10 mouse cellular contexts compared by ENCODE assay signal in the genomic region with DNA sequence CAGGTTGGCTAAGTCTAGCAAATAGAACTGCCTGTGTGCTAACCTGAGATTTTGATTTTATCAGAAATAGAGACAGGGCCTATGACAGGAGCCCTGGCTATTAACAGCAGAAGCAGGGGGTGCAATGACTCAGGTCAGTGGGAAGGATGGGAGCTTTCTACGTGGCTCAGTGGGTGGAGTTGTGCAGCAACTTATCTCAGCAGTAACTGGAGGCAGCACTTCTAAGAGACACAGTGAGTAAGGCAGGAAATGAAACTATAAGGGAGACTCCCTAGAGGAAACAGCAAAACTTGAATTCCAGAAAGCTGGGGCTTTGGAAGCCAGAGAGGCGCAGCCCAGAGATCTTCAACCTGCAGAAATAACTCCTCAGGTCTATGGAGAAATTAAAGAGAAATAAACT. TPM values are rescaled to one million over a fixed set of nuclear protein-coding genes. Genes with fewer than 3 reads are reported as not detected.
A peak's percentile ranks its signal among the peaks of the same experiment; 100 is the strongest.
DNase-seq lines count a peak whose midpoint lies in the region; ATAC-seq and TF ChIP-seq lines count a peak whose summit lies in the region.
"Had no signal": no experiment of that assay in that cellular context is flagged by ENCODE, and none has a peak within 500 bp of the region (broad histone marks: within the 10 kb centered on the region; RNA-seq: fewer than 3 reads in every experiment).

No protein-coding gene starts in this region.

- H3K79me2 ChIP-seq in CH12.LX (replicated peaks; ENCODE audit: control insufficient read depth, extremely low read depth, insufficient read depth, poor library complexity, severe bottlenecking): no peaks in the 10 kb centered on the region

- TF ChIP-seq CTCF in CH12.LX (conservative IDR thresholded peaks at IDR 0.05 in 1 of 2, IDR thresholded peaks at IDR 0.05 in 1 of 2; ENCODE audit: low read depth in 2 of 2, low read length in 2 of 2): no peak
- TF ChIP-seq CTCF in lung, postnatal 0 days (IDR thresholded peaks at IDR 0.05): no peak

- no peaks in the 10 kb centered on the region for H3K9me3 ChIP-seq in embryonic facial prominence, embryonic 14.5 days (ENCODE audit: control insufficient read depth, low read length)
- no peaks in the 10 kb centered on the region for H3K9me3 ChIP-seq in embryonic facial prominence, embryonic 10.5 days
- H3K9me3 ChIP-seq in CH12.LX (replicated peaks; ENCODE audit: low read length): no peaks in the 10 kb centered on the region
- no peaks in the 10 kb centered on the region for H3K9me3 ChIP-seq in heart, embryonic 13.5 days
- no peaks in the 10 kb centered on the region for H3K9me3 ChIP-seq in lung, postnatal 0 days (ENCODE audit: low read length)
- H3K9me3 ChIP-seq in midbrain, embryonic 13.5 days: no peaks in the 10 kb centered on the region
- no peaks in the 10 kb centered on the region for H3K9me3 ChIP-seq in kidney, embryonic 14.5 days (ENCODE audit: control insufficient read depth, low read length)

- peak; percentile 40 for DNase-seq in embryonic facial prominence, embryonic 14.5 days (ENCODE audit: low spot score)
- DNase-seq in embryonic facial prominence, embryonic 10.5 days (ENCODE audit: low spot score): no peak
- peak; percentile 49 for DNase-seq in CH12.LX (ENCODE audit: extremely low read depth)
- DNase-seq in lung, postnatal 0 days (ENCODE audit: low spot score): peak; percentile 57
- no peak for DNase-seq in B cell, adult 2 months
- DNase-seq: midbrain, embryonic 14.5 days; spleen, adult 18-20 months had no signal

- H3K4me3 ChIP-seq in embryonic facial prominence, embryonic 14.5 days (ENCODE audit: low read depth, low read length): no peak overlapping the region
- no peak overlapping the region for H3K4me3 ChIP-seq in embryonic facial prominence, embryonic 10.5 days
- H3K4me3 ChIP-seq in CH12.LX (replicated peaks in 1 of 3; ENCODE audit: low read depth in 2 of 3, low read length in 2 of 3, poor library complexity in 1 of 3): no peak overlapping the region
- H3K4me3 ChIP-seq in heart, embryonic 13.5 days: no peak overlapping the region
- no peak overlapping the region for H3K4me3 ChIP-seq in lung, postnatal 0 days (ENCODE audit: low read depth, low read length)
- H3K4me3 ChIP-seq in midbrain, embryonic 13.5 days (replicated peaks): no peak overlapping the region
- no peak overlapping the region for H3K4me3 ChIP-seq in kidney, embryonic 14.5 days (ENCODE audit: low read length)

- no peak for TF ChIP-seq POLR2A in CH12.LX (IDR thresholded peaks at IDR 0.05; ENCODE audit: low read depth, low read length)

- no peak for TF ChIP-seq RAD21 in CH12.LX (IDR thresholded peaks at IDR 0.05; ENCODE audit: low read depth, low read length)

- peak; percentile 33; the same call in 1 of the 2 replicates for TF ChIP-seq EP300 in CH12.LX (IDR thresholded peaks at IDR 0.05; ENCODE audit: low read length)
- TF ChIP-seq EP300 in lung, postnatal 0 days (IDR thresholded peaks at IDR 0.05): no peak

- H3K4me1 ChIP-seq in embryonic facial prominence, embryonic 14.5 days (ENCODE audit: control insufficient read depth, insufficient read depth, low read length): no peaks in the 10 kb centered on the region
- H3K4me1 ChIP-seq in embryonic facial prominence, embryonic 10.5 days: peaks cover 4% of the 10 kb centered on the region; the same call in 1 of the 2 replicates
- H3K4me1 ChIP-seq in CH12.LX (ENCODE audit: control insufficient read depth in 1 of 2, insufficient read depth in 2 of 2): peaks cover 0 to 15% of the 10 kb centered on the region in 2 experiments; a peak in 2 of 4 replicates
- peaks cover 37% of the 10 kb centered on the region for H3K4me1 ChIP-seq in heart, embryonic 13.5 days
- peaks cover 5% of the 10 kb centered on the region; the same call in 1 of the 2 replicates for H3K4me1 ChIP-seq in lung, postnatal 0 days (ENCODE audit: insufficient read depth, low read depth, low read length)
- H3K4me1 ChIP-seq in midbrain, embryonic 13.5 days (replicated peaks): no peaks in the 10 kb centered on the region
- H3K4me1 ChIP-seq in kidney, embryonic 14.5 days (ENCODE audit: control insufficient read depth, insufficient read depth, low read length): no peaks in the 10 kb centered on the region

- ATAC-seq in embryonic facial prominence, embryonic 14.5 days (ENCODE audit: low read depth): no peak
- ATAC-seq in heart, embryonic 13.5 days (ENCODE audit: extremely low read depth, insufficient number of reproducible peaks, low FRiP score, low TSS enrichment): no peak
- peak; percentile 42; the same call in 1 of the 2 replicates for ATAC-seq in lung, postnatal 0 days
- no peak for ATAC-seq in midbrain, embryonic 13.5 days
- ATAC-seq in kidney, embryonic 14.5 days (ENCODE audit: low FRiP score, low TSS enrichment): no peak

- no peak overlapping the region for H3K4me2 ChIP-seq in embryonic facial prominence, embryonic 14.5 days (ENCODE audit: low read depth, low read length)
- no peak overlapping the region for H3K4me2 ChIP-seq in CH12.LX (ENCODE audit: insufficient read depth, low read depth, poor library complexity, severe bottlenecking)
- no peak overlapping the region for H3K4me2 ChIP-seq in heart, embryonic 13.5 days
- no peak overlapping the region for H3K4me2 ChIP-seq in lung, postnatal 0 days (replicated peaks; ENCODE audit: low read depth, low read length)
- no peak overlapping the region for H3K4me2 ChIP-seq in midbrain, embryonic 13.5 days (replicated peaks)
- H3K4me2 ChIP-seq in kidney, embryonic 14.5 days (replicated peaks; ENCODE audit: low read depth, low read length): no peak overlapping the region

- no peaks in the 10 kb centered on the region for H3K36me3 ChIP-seq in embryonic facial prominence, embryonic 14.5 days (ENCODE audit: control insufficient read depth, insufficient read depth, low read length)
- no peaks in the 10 kb centered on the region for H3K36me3 ChIP-seq in embryonic facial prominence, embryonic 10.5 days (replicated peaks)
- no peaks in the 10 kb centered on the region for H3K36me3 ChIP-seq in CH12.LX (replicated peaks in 1 of 2; ENCODE audit: control insufficient read depth in 1 of 2, insufficient read depth in 1 of 2, low read length in 1 of 2)
- H3K36me3 ChIP-seq in heart, embryonic 13.5 days: no peaks in the 10 kb centered on the region
- H3K36me3 ChIP-seq in lung, postnatal 0 days (ENCODE audit: insufficient read depth, low read length): no peaks in the 10 kb centered on the region
- no peaks in the 10 kb centered on the region for H3K36me3 ChIP-seq in midbrain, embryonic 13.5 days
- no peaks in the 10 kb centered on the region for H3K36me3 ChIP-seq in kidney, embryonic 14.5 days (ENCODE audit: control insufficient read depth, insufficient read depth, low read length)

- H3K9ac ChIP-seq in embryonic facial prominence, embryonic 14.5 days (ENCODE audit: low read depth, low read length): no peak overlapping the region
- no peak overlapping the region for H3K9ac ChIP-seq in CH12.LX (ENCODE audit: insufficient read depth, low read depth)
- H3K9ac ChIP-seq in heart, embryonic 13.5 days: no peak overlapping the region
- no peak overlapping the region for H3K9ac ChIP-seq in lung, postnatal 0 days (replicated peaks; ENCODE audit: low read depth)
- no peak overlapping the region for H3K9ac ChIP-seq in midbrain, embryonic 13.5 days (replicated peaks)
- H3K9ac ChIP-seq in kidney, embryonic 14.5 days (ENCODE audit: low read depth, low read length): no peak overlapping the region

- WGBS in embryonic facial prominence, embryonic 14.5 days: 35% methylated on average over 2 of the region's 2 CpGs
- WGBS in embryonic facial prominence, embryonic 10.5 days: 41% methylated on average over 2 of the region's 2 CpGs
- 24% methylated on average over 2 of the region's 2 CpGs for WGBS in heart, embryonic 13.5 days
- 20% methylated on average over 2 of the region's 2 CpGs for WGBS in lung, postnatal 0 days
- WGBS in midbrain, embryonic 13.5 days: 56% methylated on average over 2 of the region's 2 CpGs
- 30% methylated on average over 2 of the region's 2 CpGs for WGBS in kidney, embryonic 14.5 days

- no peaks in the 10 kb centered on the region for H3K27me3 ChIP-seq in embryonic facial prominence, embryonic 14.5 days (replicated peaks; ENCODE audit: control insufficient read depth, insufficient read depth, low read length)
- no peaks in the 10 kb centered on the region for H3K27me3 ChIP-seq in embryonic facial prominence, embryonic 10.5 days (replicated peaks; ENCODE audit: low read depth, poor library complexity, severe bottlenecking)
- H3K27me3 ChIP-seq in CH12.LX (replicated peaks): no peaks in the 10 kb centered on the region
- no peaks in the 10 kb centered on the region for H3K27me3 ChIP-seq in heart, embryonic 13.5 days (replicated peaks)
- no peaks in the 10 kb centered on the region for H3K27me3 ChIP-seq in lung, postnatal 0 days (replicated peaks; ENCODE audit: insufficient read depth, low read length)
- no peaks in the 10 kb centered on the region for H3K27me3 ChIP-seq in midbrain, embryonic 13.5 days
- no peaks in the 10 kb centered on the region for H3K27me3 ChIP-seq in kidney, embryonic 14.5 days (ENCODE audit: control insufficient read depth, insufficient read depth, low read length)

- dilution Hi-C loops in CH12.LX (cut with MboI; ENCODE audit: extremely low pct_ligation_motif_present, extremely low pct_unique_long_range_greater_than_20kb, low sequenced_read_pairs): no loop called here

- in situ Hi-C loops in CH12.LX (cut with MboI; ENCODE audit: low pct_ligation_motif_present, low pct_unique_long_range_greater_than_20kb, low sequenced_read_pairs): no loop called here

- H3K27ac ChIP-seq in embryonic facial prominence, embryonic 14.5 days (replicated peaks; ENCODE audit: low read depth, low read length): no peak overlapping the region
- H3K27ac ChIP-seq in embryonic facial prominence, embryonic 10.5 days (replicated peaks): no peak overlapping the region
- no peak overlapping the region for H3K27ac ChIP-seq in CH12.LX (ENCODE audit: insufficient read depth, low read depth)
- H3K27ac ChIP-seq in heart, embryonic 13.5 days (replicated peaks): peak overlapping the region; percentile 9; the same call in 1 of the 2 replicates
- no peak overlapping the region for H3K27ac ChIP-seq in lung, postnatal 0 days (ENCODE audit: low read length)
- no peak overlapping the region for H3K27ac ChIP-seq in midbrain, embryonic 13.5 days
- H3K27ac ChIP-seq in kidney, embryonic 14.5 days (ENCODE audit: low read depth, low read length): no peak overlapping the region

RNA-seq across cellular contexts. Expression of a gene that starts 8.4 kb away (rescaled TPM):
- polyA plus RNA-seq in embryonic facial prominence, embryonic 14.5 days (2014; fragmentation: Nextera tagmentation; extraction: Ambion mirVana): 41.3 and 47.2 TPM in 2 replicates
- 63.9 and 68.7 TPM in 2 replicates for polyA plus RNA-seq in embryonic facial prominence, embryonic 10.5 days (2016; fragmentation: Nextera tagmentation; extraction: Ambion mirVana)
- total RNA-seq in CH12.LX (2012; rRNA removed) (6.7 and 7.8 TPM in 2 replicates), CH12.LX (2014; rRNA removed) (14.1 and 14.8 TPM in 2 replicates)
- polyA plus RNA-seq in CH12.LX (2012; ENCODE audit: insufficient read length, low read depth): 21.2 and 25.9 TPM in 2 replicates
- 21.1 and 21.6 TPM in 2 replicates for polyA plus RNA-seq in heart, embryonic 13.5 days (2015; fragmentation: Nextera tagmentation; extraction: Ambion mirVana)
- polyA plus RNA-seq in lung, postnatal 0 days (2015; fragmentation: Nextera tagmentation; extraction: Ambion mirVana): 44.8 and 46.4 TPM in 2 replicates
- 92.6 and 102 TPM in 2 replicates for polyA plus RNA-seq in midbrain, embryonic 13.5 days (2015; fragmentation: Nextera tagmentation; extraction: Ambion mirVana)
- polyA plus RNA-seq in kidney, embryonic 14.5 days (2014; fragmentation: Nextera tagmentation; extraction: Ambion mirVana): 46.2 and 59.6 TPM in 2 replicates

Comparison
In these comparisons a context has a peak if more than half of its experiments do, and no peak if none do; other contexts are left out.
1. DNase-seq: peak in embryonic facial prominence, embryonic 14.5 days (single experiment), CH12.LX (single experiment) and lung, postnatal 0 days (single experiment); none in embryonic facial prominence, embryonic 10.5 days (single experiment) and B cell, adult 2 months (0 of 2).